Mouse (Mus musculus): Measurements from ENCODE around the gene Kif22.

Kif22 gene

DNA sequence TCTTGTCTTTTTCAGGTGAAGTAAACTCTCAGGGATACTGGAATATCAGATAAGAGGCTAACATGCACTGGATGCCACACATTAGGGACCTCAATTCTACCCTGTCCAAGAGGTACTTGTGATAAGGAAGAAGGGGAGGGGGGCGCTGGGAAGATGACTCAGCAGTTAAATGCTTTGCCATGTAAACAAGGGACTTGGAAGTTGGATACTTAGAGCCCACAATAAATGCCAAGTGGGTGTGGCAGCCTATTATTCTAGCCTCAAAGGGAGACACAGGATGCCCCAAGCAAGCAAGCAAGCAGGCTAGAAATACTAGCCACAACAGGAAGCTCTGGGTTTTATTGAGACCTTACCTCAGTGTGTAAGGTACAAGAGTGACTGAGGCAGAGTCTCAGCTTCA is 11.0 kb downstream of the Kif22 start:
- peak; percentile 78 for DNase-seq (ENCODE audit: low read depth, low spot score)

GRCm38 (mm10) chr7:127030172-127030571 is 12.1 kb downstream of the Kif22 start:
- DNase-seq (ENCODE audit: low read depth, low spot score) = no peak

DNA sequence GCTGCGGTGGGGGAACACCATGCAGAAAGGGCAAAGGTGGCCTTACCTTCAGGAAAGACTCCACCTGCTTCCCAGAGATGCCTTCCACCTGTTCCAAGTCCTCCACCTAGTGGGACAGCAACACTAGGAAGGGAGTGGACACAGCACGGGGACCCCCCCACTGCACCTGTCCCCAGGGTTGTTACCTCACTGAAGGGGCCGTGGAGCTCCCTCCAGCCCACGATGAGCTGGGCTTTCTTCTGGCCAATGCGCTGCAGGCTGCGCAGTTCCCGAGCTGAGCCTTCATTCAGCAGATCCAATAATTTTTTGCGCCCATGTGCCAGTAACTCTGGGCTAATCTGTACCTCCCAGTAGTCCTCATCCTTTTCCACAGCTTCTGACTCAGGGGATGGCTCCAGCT is 14.4 kb downstream of the Kif22 start:
- DNase-seq (ENCODE audit: low read depth, low spot score) = no peak

- DNase-seq (ENCODE audit: low read depth, low spot score) = peak; percentile 99
Measured at GRCm38 (mm10) chr7:127026984-127027726, 15.1 kb downstream of the Kif22 start, which contains the start of gene Maz. Maz (minus strand) TSS chr7:127027037.

DNA sequence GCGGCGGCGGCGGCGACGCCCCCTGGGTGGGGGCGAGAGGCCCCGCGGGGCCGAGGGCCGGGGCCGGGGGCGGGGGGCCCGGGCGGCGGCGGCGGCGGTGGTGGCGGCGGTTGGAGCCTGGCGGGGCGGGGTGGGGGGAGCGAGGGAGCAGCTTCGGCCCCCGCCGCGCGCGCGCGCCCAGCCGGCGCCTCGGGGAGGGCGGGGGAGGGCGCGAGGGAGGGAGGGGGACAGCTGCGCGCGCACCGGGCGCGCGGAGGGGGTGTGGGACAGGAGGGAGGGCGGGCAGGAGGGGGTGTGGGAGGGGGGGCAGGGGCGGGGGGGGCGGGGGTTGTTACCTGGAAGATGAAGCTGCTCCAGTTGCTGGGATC is 15.7 kb downstream of the Kif22 start:
- DNase-seq (ENCODE audit: low read depth, low spot score) = no peak

GRCm38 (mm10) chr7:127026161-127026600 is 16.1 kb downstream of the Kif22 start:
- peak; percentile 87 for DNase-seq (ENCODE audit: low read depth, low spot score)

DNA sequence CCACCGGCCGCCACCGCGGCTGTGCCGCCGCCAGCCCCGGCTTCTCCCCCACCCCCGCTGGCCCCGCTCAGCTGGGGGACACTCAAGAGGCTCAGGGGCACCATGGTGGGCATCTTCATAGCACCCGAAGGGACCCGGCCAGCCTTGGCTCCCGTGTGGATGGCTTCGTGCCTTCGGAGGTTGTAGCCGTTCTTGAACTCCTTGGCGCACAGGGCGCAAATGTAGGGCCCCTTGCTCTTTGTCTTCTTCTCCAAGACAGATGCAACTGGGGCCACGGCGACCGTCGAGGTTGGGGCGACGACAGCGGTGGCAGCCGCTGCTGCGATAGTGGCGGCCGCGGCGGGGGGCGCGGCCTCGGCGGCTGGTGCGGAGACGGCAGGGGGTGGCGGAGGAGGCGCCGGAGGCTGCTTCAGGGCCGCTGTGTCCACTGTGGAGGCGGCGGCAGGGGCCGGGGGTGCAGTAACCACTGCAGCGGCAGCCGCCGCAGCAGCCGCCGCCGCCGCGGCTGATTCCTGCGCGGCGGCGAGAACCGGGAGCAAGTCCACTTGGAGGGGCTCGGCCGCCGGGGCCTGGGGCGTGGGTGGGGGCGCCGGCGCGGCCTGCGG is 16.6 kb downstream of the Kif22 start:
- DNase-seq (ENCODE audit: low read depth, low spot score) = peak; percentile 53

GRCm38 (mm10) chr7:127024755-127025555 is 17.3 kb downstream of the Kif22 start:
- peak; percentile 85 for DNase-seq (ENCODE audit: low read depth, low spot score)

DNA sequence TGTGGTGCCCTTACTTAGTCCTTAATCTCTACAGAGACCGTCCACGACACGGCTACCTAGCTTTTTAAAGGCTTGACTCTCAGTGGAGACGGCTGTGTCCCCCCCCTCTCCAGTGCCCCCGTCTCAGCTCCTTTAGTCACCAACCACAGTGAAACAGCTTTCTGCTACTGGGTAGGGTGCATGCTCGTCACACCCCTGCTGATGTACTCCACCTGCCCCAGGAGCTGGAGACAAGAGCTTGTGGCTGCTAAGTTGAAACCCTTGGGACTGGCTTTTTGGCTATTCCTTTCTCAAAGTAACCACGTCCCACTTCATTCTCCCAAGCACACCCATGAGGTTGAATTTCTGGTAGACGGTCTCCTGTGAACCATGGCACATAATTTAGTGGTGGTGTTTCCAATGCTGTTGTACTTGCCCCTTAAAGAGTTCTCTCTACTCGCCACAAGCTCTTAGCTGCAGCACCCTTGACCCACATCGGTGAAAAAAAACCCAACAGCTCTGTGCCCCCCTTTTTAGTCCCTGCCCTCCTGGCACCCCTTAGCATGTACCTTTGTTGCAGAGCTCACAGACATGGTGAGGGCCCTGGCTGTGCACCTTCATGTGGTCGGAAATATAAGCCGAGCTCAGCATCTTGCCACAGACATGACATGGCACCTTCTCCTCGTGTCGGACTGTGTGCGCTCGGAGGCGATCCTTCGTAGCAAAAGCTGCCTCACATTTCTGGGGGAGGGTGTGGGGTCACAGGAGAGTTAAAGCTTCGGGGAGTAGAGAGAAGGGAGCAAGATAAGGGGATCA is 18.2 kb downstream of the Kif22 start:
- DNase-seq (ENCODE audit: low read depth, low spot score) = no peak

GRCm38 (mm10) chr7:127023272-127023691 is 19.0 kb downstream of the Kif22 start:
- no peak for DNase-seq (ENCODE audit: low read depth, low spot score)

DNA sequence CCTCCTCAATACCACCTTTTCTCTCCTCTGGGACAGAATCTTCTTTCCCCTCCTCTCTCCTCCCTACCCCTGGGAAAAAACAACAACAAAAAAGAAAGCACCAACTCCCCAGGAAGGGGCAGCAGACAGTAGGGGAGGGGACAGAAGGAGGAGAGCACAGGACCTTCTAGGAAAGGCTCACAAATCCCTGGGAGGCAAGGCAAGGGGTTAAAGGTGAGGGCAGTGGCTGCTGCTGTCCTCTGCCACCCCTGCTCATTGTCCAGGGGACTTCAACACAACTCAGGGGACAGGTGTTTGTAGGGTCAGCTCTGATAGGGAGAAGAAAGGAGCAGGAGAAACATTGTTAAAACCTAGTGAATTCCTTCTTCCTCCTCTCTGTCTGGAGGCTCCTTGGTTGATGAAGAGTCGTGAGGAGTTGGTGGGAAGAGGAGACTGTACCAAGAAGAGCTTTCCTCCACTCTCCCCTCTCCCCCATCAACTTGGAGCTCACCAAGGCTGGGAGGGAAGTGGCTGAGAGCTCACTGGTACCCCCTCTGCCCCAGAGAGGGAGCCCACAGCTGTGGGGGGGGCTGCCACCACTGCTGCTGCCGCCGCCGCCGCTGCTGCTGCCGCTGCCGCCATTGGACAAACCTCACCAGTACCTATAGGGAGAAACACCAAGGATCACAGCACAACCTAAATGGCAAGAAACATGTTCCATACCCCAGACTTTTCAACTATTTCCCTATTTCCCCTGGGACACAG is 19.6 kb downstream of the Kif22 start:
- DNase-seq (ENCODE audit: low read depth, low spot score) = no peak

DNA sequence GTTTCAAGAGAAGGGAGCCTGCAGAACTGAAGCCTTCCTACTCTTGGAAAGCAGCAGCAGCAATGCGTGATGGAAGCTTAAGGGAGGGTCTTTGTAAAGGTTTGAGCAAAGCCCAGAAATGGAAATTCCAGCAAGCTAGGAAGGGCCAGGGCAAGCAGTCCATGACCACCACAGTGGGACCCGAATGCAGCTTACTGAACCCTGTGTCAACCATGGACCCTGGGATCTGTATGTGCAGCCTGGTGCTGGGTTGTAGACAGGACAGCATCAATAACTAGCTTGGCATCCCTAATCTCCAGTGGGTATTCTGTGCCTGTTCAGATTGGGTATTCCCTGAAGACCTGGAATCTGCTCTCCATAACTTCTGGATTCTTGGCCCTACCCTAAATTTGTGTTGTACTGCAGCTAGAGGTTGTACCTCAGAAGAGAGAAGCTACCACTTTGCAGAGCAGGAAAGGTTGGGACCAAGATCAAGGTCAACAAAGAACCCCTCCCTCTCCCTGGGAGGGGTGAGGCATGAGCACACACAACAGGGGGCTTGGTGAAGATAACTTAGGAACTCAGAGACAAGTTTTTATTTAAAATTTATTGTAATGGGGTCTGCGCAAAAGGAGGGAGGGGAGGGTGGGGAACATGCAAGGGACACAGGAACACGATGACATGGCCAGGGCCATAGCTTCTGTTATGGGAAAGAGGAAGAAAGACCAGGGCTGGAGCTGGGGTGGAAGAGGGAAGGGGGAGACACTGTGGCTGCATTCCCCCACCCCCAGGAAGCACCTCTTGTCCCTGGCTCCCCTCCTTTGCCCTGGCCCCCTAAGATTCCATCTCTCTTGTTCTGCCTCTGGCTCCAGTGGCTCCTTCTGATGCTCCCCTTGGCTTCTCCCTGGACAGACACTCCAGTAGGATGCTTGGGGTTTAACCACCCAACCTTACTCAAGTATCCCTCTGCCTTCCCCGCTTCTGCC is 20.4 kb downstream of the Kif22 start:
- DNase-seq (ENCODE audit: low read depth, low spot score) = peak; percentile 55

DNA sequence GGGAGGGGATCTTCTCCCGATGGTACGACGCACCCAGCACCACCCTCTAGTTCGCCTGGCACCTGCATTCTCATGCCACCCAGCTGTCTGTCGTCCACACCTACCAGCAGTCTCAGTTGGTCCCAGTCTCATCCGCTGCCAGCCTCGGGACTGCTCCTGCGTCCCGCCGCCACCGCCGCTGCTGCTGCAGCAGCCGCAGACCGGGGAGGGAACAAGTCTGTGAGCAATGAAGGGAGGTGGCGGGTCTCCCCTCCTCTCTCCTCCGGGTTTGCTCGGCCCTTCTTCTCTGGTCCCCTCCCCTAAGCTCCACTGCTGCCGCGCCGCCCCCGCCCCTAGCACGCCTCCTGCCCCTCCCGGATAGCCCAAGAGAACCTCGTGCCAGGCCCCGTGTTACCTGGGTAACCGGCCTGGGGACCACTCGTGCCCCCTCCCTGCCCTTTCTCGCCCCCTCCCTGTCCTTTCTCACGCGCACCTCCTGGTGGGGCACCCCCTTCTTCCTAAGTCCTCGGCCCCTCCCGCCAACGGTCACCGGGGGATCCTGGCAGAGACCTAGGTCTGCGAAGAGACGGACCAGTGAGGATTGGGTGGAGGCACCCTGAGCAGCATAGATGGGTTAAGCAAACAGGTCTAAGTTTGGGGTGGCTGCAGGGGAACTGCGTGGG is 21.2 kb downstream of the Kif22 start, which contains the start of the genes Gm42742 and Prrt2:
Gene Gm42742, minus strand, starts transcription at position 197 of the 662 bp plus-strand sequence.
Gene Prrt2, minus strand, starts transcription at position 311 of the 662 bp plus-strand sequence.
- peak; percentile 72 for DNase-seq (ENCODE audit: low read depth, low spot score)

DNA sequence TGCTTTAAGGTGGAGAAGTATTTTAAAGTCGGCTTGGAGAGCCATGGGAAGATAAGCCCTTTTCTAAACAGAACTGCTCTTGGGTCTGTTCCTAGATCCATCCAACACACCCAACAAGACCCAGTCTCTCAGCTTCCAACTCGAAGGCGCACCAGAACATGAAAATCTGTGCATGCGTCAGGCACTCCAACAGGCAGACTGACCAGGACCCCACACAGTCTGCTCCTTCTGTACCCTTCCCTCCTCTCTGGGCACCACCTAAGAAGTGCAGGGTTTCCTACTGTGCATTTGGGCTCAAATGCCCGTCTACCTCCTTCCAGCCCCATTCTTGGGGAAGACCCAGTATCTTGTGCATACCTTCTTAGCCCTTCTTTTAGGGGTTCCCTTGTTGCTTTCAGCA is 21.8 kb downstream of the Kif22 start:
- DNase-seq (ENCODE audit: low read depth, low spot score) = no peak

GRCm38 (mm10) chr7:127020031-127020430 is 22.2 kb downstream of the Kif22 start:
- no peak for DNase-seq (ENCODE audit: low read depth, low spot score)

DNA sequence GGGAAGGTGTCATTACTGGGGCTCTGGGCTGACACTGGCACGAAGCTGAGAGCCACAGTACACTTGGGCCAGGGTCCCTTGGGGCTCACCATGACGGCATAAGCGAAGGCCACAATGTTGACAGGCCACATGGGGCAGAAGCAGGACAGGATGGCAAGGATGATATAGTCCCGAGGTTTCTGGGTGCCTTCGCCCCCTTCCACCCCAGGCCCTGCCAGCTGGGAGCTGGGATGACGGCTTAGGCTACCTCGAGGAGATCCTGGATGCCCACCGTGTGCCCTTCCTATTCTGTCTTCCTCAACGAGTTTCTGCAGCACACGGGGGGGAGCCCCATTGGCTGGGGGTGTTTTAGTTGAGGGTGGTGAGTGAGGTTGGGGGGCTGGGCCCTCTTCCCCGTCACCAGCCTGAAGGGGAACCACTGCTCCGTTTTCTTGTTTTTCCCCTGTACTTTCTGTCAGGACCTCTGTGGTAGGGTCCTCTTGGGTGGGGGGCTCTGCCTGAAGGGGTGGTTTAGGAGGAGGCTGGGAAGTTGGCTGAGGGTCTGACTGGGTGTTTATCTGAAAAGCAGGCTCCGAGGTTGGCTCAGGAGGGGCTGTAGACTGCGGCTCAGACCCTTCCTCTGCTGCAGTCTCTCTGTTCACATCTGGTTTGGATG is 22.8 kb downstream of the Kif22 start:
- DNase-seq (ENCODE audit: low read depth, low spot score) = no peak

DNA sequence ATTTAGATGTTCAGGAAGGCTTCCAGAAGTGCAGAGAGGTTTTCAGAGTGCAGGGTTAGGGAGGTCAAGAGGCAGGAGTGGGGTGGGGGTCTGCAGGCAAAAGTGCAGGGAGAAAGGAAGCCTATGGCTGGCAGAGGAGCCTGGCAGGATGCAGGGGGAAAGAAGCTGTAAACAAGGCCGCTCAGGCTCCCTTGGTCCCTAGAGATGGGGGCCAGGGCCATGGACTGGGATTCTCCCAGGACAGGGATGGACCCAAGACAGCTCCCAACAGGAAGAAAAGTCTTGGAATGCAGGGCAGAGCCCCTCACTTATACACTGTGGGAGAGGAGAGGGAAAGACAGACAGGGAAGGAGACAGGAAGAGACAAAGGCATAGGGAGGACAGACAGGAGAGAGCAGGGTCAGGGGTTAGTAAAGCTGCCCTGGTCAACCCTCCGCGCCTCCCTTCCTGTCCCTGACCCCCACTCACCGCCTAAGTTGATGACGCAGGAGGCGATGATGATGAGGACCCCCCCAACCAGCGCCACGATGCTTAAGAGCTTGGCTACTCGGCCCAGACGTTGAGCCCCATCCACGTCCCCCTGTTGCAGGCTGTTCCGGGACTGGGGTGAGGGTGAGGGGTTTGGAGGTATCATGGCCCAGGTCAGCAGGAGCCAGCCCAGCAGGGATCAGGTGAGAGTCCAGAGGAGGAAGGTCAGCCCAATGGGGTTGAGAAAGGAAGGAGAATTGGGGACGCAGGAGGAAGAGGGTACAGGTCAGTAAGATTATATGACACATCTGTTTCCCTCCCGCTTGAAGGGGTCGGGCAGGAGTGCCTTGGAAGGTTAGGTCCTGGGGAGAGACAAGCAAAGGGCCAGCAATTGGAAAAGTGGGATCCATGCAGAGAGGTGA is 23.6 kb downstream of the Kif22 start:
- DNase-seq (ENCODE audit: low read depth, low spot score) = no peak
